Mouse (Mus musculus): ENCODE measurements around the gene Omg. TPM values are rescaled to one million over a fixed set of nuclear protein-coding genes. Genes with fewer than 3 reads are reported as not detected.

Omg gene
- polyA plus RNA-seq, 1 experiment from 2014 or later, result 0.05 TPM

GRCm38 (mm10) chr11:79521930-79522329, 18.0 kb upstream of the Omg start:
- Histone ChIP-seq H3K4me1 (ENCODE audit: insufficient read depth) (peaks cover 31% of the 10 kb centered on the region; the same call in 1 of the 2 replicates), H3K4me2 (ENCODE audit: low read depth, low read length) (peak overlapping the region; percentile 52), H3K27me3 (ENCODE audit: insufficient read depth, low read length) (no peaks in the 10 kb centered on the region), H3K4me3 (ENCODE audit: low read depth, low read length) (peak overlapping the region; percentile 33; the same call in 1 of the 2 replicates), H3K9me3 (ENCODE audit: low read length) (no peaks in the 10 kb centered on the region), H3K9ac (replicated peaks) (no peak overlapping the region), H3K27ac (ENCODE audit: low read depth) (peak overlapping the region; percentile 46; the same call in 1 of the 2 replicates), H3K36me3 (replicated peaks; ENCODE audit: insufficient read depth, low read length) (no peaks in the 10 kb centered on the region)
- ATAC-seq (no peak), DNase-seq (no peak)
- no peak for TF ChIP-seq EP300 (IDR thresholded peaks at IDR 0.05; ENCODE audit: low read depth)
- TF ChIP-seq CTCF (IDR thresholded peaks at IDR 0.05; ENCODE audit: low read depth), result no peak

- Histone ChIP-seq H3K9me3 (ENCODE audit: low read length) (no peaks in the 10 kb centered on the region), H3K36me3 (replicated peaks; ENCODE audit: insufficient read depth, low read length) (peaks cover 4% of the 10 kb centered on the region; the same call in 1 of the 2 replicates), H3K9ac (replicated peaks) (no peak overlapping the region), H3K4me3 (ENCODE audit: low read depth, low read length) (0 out of 2 replicates have a peak overlapping the region, but pooled peaks have one; percentile 6), H3K4me2 (ENCODE audit: low read depth, low read length) (peak overlapping the region; percentile 52), H3K27me3 (ENCODE audit: insufficient read depth, low read length) (no peaks in the 10 kb centered on the region), H3K27ac (ENCODE audit: low read depth) (peak overlapping the region; percentile 46; the same call in 1 of the 2 replicates), H3K4me1 (ENCODE audit: insufficient read depth) (peaks cover 26% of the 10 kb centered on the region; the same call in 1 of the 2 replicates)
- no peak for TF ChIP-seq EP300 (IDR thresholded peaks at IDR 0.05; ENCODE audit: low read depth)
- DNase-seq (no peak), ATAC-seq (peak; percentile 59)
These were observed 16.9 kb upstream of the Omg start for GRCm38 (mm10) chr11:79520772-79521171.

- Histone ChIP-seq H3K9me3 (ENCODE audit: low read length) (no peaks in the 10 kb centered on the region), H3K4me2 (ENCODE audit: low read depth, low read length) (peak overlapping the region; percentile 56), H3K4me3 (ENCODE audit: low read depth, low read length) (peak overlapping the region; percentile 31), H3K27ac (ENCODE audit: low read depth) (peak overlapping the region; percentile 74; the same call in 1 of the 2 replicates), H3K9ac (replicated peaks) (peak overlapping the region; percentile 38; the same call in 1 of the 2 replicates), H3K36me3 (replicated peaks; ENCODE audit: insufficient read depth, low read length) (peaks cover 12% of the 10 kb centered on the region; the same call in 1 of the 2 replicates), H3K27me3 (ENCODE audit: insufficient read depth, low read length) (no peaks in the 10 kb centered on the region), H3K4me1 (ENCODE audit: insufficient read depth) (peaks cover 25% of the 10 kb centered on the region; the same call in 1 of the 2 replicates)
- 25% methylated on average over 1 of the region's 1 CpGs for WGBS (ENCODE audit: insufficient replicate concordance)
- ATAC-seq (no peak; the same call in 1 of the 2 replicates), DNase-seq (no peak)
- TF ChIP-seq CTCF (IDR thresholded peaks at IDR 0.05; ENCODE audit: low read depth), result no peak
- TF ChIP-seq EP300 (IDR thresholded peaks at IDR 0.05; ENCODE audit: low read depth), result no peak
These were observed 16.0 kb upstream of the Omg start for GRCm38 (mm10) chr11:79519878-79520291.

- H3K4me2 ChIP-seq (ENCODE audit: low read depth, low read length), result peak overlapping the region; percentile 56
- peaks cover 12% of the 10 kb centered on the region; the same call in 1 of the 2 replicates for H3K36me3 ChIP-seq (replicated peaks; ENCODE audit: insufficient read depth, low read length)
- H3K9ac ChIP-seq (replicated peaks), result peak overlapping the region; percentile 38
- H3K4me1 ChIP-seq (ENCODE audit: insufficient read depth), result peaks cover 21% of the 10 kb centered on the region; the same call in 1 of the 2 replicates
- no peaks in the 10 kb centered on the region for H3K9me3 ChIP-seq (ENCODE audit: low read length)
- DNase-seq, result no peak
- no peaks in the 10 kb centered on the region for H3K27me3 ChIP-seq (ENCODE audit: insufficient read depth, low read length)
- TF ChIP-seq CTCF (IDR thresholded peaks at IDR 0.05; ENCODE audit: low read depth) (no peak), EP300 (IDR thresholded peaks at IDR 0.05; ENCODE audit: low read depth) (no peak)
- 46% methylated on average over 6 of the region's 6 CpGs for whole genome bisulfite sequencing (ENCODE audit: insufficient replicate concordance)
- peak overlapping the region; percentile 74 for H3K27ac ChIP-seq (ENCODE audit: low read depth)
- H3K4me3 ChIP-seq (ENCODE audit: low read depth, low read length), result peak overlapping the region; percentile 31
- no peak for ATAC-seq
These were observed 15.4 kb upstream of the Omg start for GRCm38 (mm10) chr11:79519299-79519698.

- H3K27ac ChIP-seq (ENCODE audit: low read depth), result no peak overlapping the region
- ATAC-seq, result no peak
- 86% methylated on average over 2 of the region's 2 CpGs for WGBS (ENCODE audit: insufficient replicate concordance)
These were observed 11.9 kb upstream of the Omg start for GRCm38 (mm10) chr11:79515798-79516197.

GRCm38 (mm10) chr11:79515331-79515730, 11.4 kb upstream of the Omg start:
- no peak overlapping the region for H3K4me3 ChIP-seq (ENCODE audit: low read depth, low read length)
- WGBS (ENCODE audit: insufficient replicate concordance), result 77% methylated on average over 6 of the region's 6 CpGs
- H3K4me1 ChIP-seq (ENCODE audit: insufficient read depth), result peaks cover 11% of the 10 kb centered on the region; the same call in 1 of the 2 replicates
- H3K27me3 ChIP-seq (ENCODE audit: insufficient read depth, low read length), result no peaks in the 10 kb centered on the region
- TF ChIP-seq EP300 (IDR thresholded peaks at IDR 0.05; ENCODE audit: low read depth), result no peak
- no peak for TF ChIP-seq CTCF (IDR thresholded peaks at IDR 0.05; ENCODE audit: low read depth)
- H3K9ac ChIP-seq (replicated peaks), result no peak overlapping the region
- DNase-seq, result no peak
- H3K4me2 ChIP-seq (ENCODE audit: low read depth, low read length), result no peak overlapping the region
- no peak overlapping the region for H3K27ac ChIP-seq (ENCODE audit: low read depth)
- ATAC-seq, result no peak
- H3K9me3 ChIP-seq (ENCODE audit: low read length), result no peaks in the 10 kb centered on the region
- H3K36me3 ChIP-seq (replicated peaks; ENCODE audit: insufficient read depth, low read length), result peaks cover 17% of the 10 kb centered on the region

More at GRCm38 (mm10) chr11:79515798-79516197, 11.9 kb upstream of the Omg start:
- no peak for TF ChIP-seq EP300 (IDR thresholded peaks at IDR 0.05; ENCODE audit: low read depth)
- TF ChIP-seq CTCF (IDR thresholded peaks at IDR 0.05; ENCODE audit: low read depth), result no peak
- H3K4me3 ChIP-seq (ENCODE audit: low read depth, low read length), result no peak overlapping the region
- DNase-seq, result no peak
- H3K4me1 ChIP-seq (ENCODE audit: insufficient read depth), result peaks cover 12% of the 10 kb centered on the region; the same call in 1 of the 2 replicates
- H3K9ac ChIP-seq (replicated peaks), result no peak overlapping the region
- H3K9me3 ChIP-seq (ENCODE audit: low read length), result no peaks in the 10 kb centered on the region
- H3K36me3 ChIP-seq (replicated peaks; ENCODE audit: insufficient read depth, low read length), result peaks cover 17% of the 10 kb centered on the region
- no peak overlapping the region for H3K4me2 ChIP-seq (ENCODE audit: low read depth, low read length)
- no peaks in the 10 kb centered on the region for H3K27me3 ChIP-seq (ENCODE audit: insufficient read depth, low read length)
